Mouse (Mus musculus) hindlimb bud, embryonic 11.5 days (tissue): ENCODE measurements at regions not wholly inside any gene's neighbourhood (a gene's known extent, or its start where the extent isn't known, plus 50 kb on each side); places are given as distances from the start of the nearest gene placed in this dataset.
A peak's percentile ranks its signal among the peaks of the same experiment; 100 is the strongest.

Source experiments
- DNase-seq: peaks from one replicate; pipeline ENCODE4 v3.0.0-alpha.2; 2012; ENCODE audit warnings: low read depth, low spot score; ENCODE audit errors: extremely low spot score

DNA sequence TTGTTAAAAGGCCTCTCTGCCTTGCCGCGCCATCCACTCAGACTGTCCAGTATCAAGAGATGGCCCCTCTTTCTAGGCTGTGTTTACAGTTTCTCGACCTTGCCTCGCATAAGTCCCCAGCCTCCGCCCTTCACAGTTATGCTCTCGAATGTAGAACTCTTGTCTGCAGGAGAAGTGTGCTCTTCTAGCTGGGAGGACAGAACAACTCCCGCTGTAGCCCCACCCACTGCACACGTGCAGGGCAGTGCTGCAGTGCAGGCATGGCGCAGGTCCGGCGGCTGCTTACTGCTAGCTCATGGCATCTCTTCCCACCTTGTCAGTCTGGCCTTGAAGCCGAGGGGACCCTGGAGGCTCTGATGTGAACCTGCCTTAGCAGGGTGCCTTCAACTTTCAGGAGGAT, 145.7 kb upstream of the Lrfn2 start:
- DNase-seq = no peak

DNA sequence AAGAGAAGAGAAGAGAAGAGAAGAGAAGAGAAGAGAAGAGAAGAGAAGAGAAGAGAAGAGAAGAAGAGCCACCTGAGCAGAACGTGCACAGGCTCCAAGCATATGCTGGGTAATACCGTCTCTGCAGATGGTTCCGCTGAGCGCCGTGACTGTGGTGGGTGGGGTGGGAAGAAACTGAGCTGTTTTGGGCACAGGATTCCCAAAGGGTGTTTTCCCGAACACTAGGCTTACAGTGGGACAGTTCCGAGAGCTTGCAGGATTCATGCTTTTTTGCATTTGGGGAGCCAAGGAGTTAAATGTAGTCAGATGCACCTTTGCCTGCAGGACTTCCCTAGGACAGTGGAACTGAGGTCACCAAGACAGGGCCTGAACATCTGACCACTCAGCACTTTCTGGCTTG, 142.3 kb upstream of the Lrfn2 start:
- no peak for DNase-seq

DNA sequence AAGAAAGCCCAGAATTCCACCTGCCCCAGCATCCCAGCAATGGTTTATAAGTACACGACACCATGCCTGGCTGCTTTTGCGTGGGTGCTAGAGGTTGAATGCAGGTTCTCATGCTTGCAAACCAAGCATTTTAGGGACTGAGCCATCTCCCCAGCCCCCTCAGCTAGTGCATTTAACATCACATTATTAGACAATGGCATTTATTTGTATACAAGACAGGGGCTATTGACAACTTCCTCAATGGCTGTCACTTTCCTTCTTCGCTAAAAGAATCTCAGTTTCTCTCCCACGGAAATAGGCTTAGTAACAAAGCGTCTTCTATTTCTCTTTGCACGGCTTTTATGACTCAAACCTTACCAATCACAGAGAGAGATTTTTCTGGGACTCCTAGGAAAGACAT, 141.7 kb upstream of the Lrfn2 start:
- DNase-seq = no peak

DNA sequence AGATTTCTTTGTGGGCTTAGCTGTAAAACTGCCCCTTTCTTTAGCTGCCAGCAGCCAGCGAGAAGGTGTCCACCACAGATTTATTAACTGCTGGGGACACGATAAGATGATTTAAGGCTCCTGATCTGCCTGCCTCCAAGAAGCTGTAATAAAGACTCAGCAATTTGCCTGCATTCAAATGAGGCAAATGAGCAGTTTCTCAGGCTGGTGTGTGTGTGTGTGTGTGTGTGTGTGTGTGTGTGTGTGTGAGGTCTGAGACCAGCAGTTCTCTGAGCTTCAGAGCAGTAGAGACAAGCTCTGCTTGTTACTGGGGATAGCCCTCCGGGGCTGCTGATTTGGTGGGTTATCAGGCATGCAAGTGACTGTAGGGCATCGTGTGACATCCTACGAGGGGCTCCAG, 139.2 kb upstream of the Lrfn2 start:
- DNase-seq = no peak

GRCm38 (mm10) chr17:48795773-48796172, 136.4 kb upstream of the Lrfn2 start:
- DNase-seq = no peak

DNA sequence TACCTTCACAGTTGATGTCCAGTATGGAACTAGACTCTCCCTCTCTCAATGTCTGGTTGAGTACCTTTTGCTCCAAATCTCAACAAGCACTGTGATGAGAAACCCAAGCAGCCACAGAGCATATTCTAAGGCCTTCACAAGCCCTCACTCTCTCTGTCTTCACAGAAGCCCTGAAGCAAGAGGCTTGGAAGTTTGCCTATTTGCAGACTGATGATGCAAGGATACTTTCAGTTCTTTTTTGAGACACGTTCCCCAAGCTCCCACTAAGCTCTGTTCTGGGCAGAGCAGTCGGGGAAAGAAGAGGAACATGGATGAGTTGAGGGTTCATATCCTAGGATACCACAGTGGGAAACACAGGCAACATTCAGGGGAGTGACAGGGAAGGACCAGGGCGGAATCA, 134.0 kb upstream of the Lrfn2 start:
- no peak for DNase-seq

- DNase-seq = no peak
Measured at GRCm38 (mm10) chr17:48802673-48803072, 129.5 kb upstream of the Lrfn2 start.

DNA sequence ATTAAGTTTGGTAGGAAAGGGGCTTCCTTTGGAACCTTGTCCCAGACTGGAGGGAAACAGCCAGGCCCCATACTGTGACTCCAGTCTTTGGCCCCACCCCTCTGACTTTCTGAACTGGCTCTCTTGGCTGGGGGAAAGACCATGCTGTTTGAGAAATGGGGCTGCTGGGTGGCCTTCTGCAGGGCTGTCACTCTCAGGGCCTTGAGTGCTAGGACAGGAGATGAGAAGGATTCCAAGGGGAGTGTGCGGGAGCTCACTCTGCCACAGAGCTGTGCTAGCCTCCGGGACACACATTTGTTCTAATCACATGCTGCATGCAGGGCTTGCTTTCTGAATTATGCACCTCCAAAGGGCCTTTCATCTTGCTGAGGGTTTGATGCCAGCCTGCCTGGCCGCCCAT, 124.3 kb upstream of the Lrfn2 start:
- DNase-seq = no peak

GRCm38 (mm10) chr17:48814753-48815504, 117.2 kb upstream of the Lrfn2 start:
- no peak for DNase-seq

DNA sequence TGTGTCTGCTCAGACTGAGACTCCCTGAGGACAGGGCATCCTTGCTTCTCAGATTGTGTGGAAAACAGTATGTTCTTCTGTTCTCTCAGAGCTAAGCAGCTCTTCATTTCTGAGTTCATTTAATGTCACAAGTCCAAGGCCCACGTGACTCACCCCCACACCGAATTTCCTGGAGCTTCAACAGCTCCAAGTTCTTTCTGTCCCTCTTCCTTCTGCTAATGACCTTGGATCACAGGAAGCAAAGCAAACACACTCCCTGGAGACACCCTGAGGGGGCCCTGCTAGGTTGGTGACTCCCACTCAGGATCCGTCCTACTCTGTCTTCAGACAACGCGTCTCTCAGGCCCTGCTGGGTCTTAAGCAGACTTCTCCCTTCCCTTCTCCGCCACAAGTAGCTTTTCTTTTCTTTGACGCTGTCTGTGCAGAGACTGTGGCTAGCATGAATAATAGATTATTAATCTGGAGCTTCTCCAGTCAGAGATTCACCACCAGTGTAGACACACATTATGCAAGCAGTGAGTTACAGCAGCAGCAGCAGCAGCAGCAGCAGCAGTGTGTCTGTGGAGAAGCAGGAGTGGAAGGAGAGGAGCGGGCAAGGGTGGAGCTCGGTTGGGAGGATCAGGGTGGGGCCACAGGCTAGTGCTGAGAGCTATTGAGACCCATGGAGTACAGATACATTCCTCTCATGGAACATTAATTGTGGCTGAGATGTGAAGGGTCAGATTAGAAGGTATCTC, 115.4 kb upstream of the Lrfn2 start:
- DNase-seq = no peak

DNA sequence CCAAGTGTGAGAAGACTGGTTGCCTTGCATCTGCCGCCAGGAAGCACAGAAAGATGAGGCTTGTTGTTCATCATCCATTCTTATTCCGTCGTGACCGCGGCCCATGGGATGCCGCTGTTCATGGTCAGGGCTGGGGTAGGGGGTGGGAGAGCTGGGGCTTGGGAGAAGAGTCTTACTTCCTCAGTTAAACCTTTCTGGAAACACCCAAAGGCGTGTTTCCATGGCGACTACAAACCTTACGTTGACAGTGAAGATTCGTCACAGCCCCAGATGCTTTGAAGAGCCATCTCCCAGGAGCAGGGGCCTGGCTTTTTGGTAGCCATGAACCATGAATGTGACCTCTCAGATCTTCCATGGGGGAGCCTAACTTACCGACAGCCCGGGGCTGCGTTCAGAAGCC, 114.6 kb upstream of the Lrfn2 start:
- no peak for DNase-seq

DNA sequence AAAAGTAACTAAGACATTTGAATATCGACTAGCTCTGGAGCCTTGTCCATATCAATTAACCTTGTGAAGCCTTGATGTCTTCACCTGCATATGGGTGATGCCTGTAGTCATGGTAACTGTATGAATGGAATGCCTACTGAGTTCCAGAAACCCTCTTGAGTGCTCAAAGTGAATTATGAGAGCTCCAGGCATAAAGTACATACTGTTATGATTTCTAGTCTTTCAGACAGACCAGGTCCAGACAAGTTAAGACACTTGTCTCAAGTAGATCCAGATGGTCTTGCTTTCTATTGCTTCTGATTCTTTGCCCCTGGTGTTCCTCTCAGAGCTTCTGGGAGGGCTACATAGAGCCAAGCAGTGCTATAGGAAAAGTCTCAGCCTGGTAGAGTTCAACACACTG, 112.5 kb upstream of the Lrfn2 start:
- peak; percentile 2 for DNase-seq

GRCm38 (mm10) chr17:48822101-48822876, 109.9 kb upstream of the Lrfn2 start:
- DNase-seq = no peak

GRCm38 (mm10) chr17:48823921-48824320, 108.3 kb upstream of the Lrfn2 start:
- DNase-seq = no peak

DNA sequence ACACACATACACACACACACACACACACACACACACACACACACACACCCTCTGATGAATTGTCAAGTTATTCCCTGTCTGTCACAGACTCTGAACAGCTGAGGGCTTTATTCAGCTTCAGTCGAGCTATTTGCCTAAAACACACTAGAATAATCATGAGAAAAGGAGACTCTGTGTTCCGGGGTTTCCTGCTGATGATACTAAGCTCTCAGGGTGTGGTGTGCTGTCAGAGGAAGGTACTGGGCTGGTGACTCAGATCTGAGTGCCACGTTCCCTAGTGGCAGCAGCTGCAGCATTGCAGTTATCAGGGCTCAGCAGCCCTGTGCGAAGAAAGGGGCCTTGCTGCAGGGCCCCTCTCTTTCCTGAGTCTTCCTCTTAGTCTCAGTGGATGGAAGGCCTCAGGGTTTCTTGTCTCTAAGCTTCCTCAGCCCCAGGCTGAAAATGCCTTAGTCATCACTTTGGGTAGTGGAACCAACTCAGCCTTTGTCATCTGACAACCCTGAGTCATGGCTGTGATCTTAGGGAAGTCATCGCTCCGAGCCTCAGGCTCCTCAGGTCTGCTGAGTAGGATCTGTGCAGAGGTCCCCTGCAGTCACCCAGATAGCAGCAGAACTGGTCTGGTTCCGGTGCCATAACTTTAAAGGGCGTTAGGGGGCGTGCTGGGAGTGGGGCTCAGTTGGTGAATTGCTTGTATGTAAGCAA, 106.8 kb upstream of the Lrfn2 start:
- no peak for DNase-seq

GRCm38 (mm10) chr17:48838297-48838979, 93.7 kb upstream of the Lrfn2 start:
- DNase-seq = no peak

GRCm38 (mm10) chr17:48847890-48848289, 84.3 kb upstream of the Lrfn2 start:
- no peak for DNase-seq

GRCm38 (mm10) chr17:48850910-48851309, 81.3 kb upstream of the Lrfn2 start:
- no peak for DNase-seq

- DNase-seq = peak; percentile 33
Measured at GRCm38 (mm10) chr17:48858891-48859290, 73.3 kb upstream of the Lrfn2 start.

DNA sequence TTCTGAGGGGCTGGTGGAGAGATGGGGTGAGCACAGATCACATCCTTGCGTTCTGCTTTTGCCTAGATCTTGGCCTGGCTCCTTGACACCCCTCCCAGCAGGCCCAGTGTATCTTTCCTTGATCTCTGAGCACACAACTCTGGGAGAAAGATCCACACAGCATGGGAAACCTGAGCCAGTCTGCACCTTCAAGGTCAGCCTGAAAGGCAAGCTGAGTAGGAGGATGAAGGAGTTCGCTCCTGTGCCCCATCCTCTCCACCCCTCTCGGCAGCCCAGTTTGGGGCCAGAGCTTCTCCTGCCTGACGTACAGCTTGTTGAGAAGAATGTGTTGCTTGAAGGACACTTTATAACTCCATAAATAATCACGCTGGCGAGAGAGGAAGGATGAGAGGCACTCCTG, 61.7 kb upstream of the Lrfn2 start:
- DNase-seq = no peak

GRCm38 (mm10) chr17:48877505-48877904, 54.7 kb upstream of the Lrfn2 start:
- DNase-seq = no peak
